Mouse (Mus musculus): Measurements from ENCODE around the gene Crocc. TPM values are rescaled to one million over a fixed set of nuclear protein-coding genes. Genes with fewer than 3 reads are reported as not detected.
A peak's percentile ranks its signal among the peaks of the same experiment; 100 is the strongest.

Gene Crocc
- polyA plus RNA-seq, 1 experiment from 2014 or later = 8.0 TPM

GRCm38 (mm10) chr4:141014856-141015255 is 45.5 kb downstream of the Crocc start:
- WGBS = 95% methylated on average over 11 of the region's 11 CpGs
- H3K4me2 ChIP-seq (replicated peaks) = no peak overlapping the region
- H3K27ac ChIP-seq = peak overlapping the region; percentile 48; the same call in 1 of the 2 replicates
- H3K9ac ChIP-seq = no peak overlapping the region
- H3K36me3 ChIP-seq = peaks cover 66% of the 10 kb centered on the region
- H3K9me3 ChIP-seq = no peaks in the 10 kb centered on the region
- H3K27me3 ChIP-seq = no peaks in the 10 kb centered on the region
- peaks cover 82% of the 10 kb centered on the region for H3K4me1 ChIP-seq
- H3K4me3 ChIP-seq = no peak overlapping the region
- ATAC-seq (ENCODE audit: low FRiP score, low read depth) = no peak

- Histone ChIP-seq H3K4me3 (no peak overlapping the region), H3K9ac (no peak overlapping the region), H3K36me3 (peaks cover 64% of the 10 kb centered on the region), H3K9me3 (no peaks in the 10 kb centered on the region), H3K4me1 (peaks cover 78% of the 10 kb centered on the region), H3K4me2 (replicated peaks) (no peak overlapping the region), H3K27me3 (no peaks in the 10 kb centered on the region), H3K27ac (no peak overlapping the region)
- no peak for ATAC-seq (ENCODE audit: low FRiP score, low read depth)
- WGBS = 69% methylated on average over 8 of the region's 8 CpGs
Measured at GRCm38 (mm10) chr4:141014114-141014513, 46.2 kb downstream of the Crocc start.

- H3K4me3 ChIP-seq = peak overlapping the region; percentile 82
- H3K27ac ChIP-seq = peak overlapping the region; percentile 93
- H3K9me3 ChIP-seq = no peaks in the 10 kb centered on the region
- no peak for ATAC-seq (ENCODE audit: low FRiP score, low read depth)
- peak overlapping the region; percentile 88 for H3K9ac ChIP-seq
- H3K4me1 ChIP-seq = peaks cover 64% of the 10 kb centered on the region
- H3K27me3 ChIP-seq = no peaks in the 10 kb centered on the region
- WGBS = 70% methylated on average over 10 of the region's 10 CpGs
- peak overlapping the region; percentile 92 for H3K4me2 ChIP-seq (replicated peaks)
- peaks cover 62% of the 10 kb centered on the region for H3K36me3 ChIP-seq
Measured at GRCm38 (mm10) chr4:141012558-141012957, 47.8 kb downstream of the Crocc start.

- peak overlapping the region; percentile 92 for H3K4me2 ChIP-seq (replicated peaks)
- H3K9me3 ChIP-seq = no peaks in the 10 kb centered on the region
- H3K9ac ChIP-seq = peak overlapping the region; percentile 88
- no peaks in the 10 kb centered on the region for H3K27me3 ChIP-seq
- peak overlapping the region; percentile 93 for H3K27ac ChIP-seq
- H3K4me3 ChIP-seq = peak overlapping the region; percentile 82
- 21% methylated on average over 14 of the region's 14 CpGs for WGBS
- peak; percentile 3; the same call in 1 of the 2 replicates for ATAC-seq (ENCODE audit: low FRiP score, low read depth)
- H3K4me1 ChIP-seq = peaks cover 56% of the 10 kb centered on the region
- peaks cover 59% of the 10 kb centered on the region for H3K36me3 ChIP-seq
Measured at GRCm38 (mm10) chr4:141011556-141012328, 48.6 kb downstream of the Crocc start.

- peak overlapping the region; percentile 88 for H3K9ac ChIP-seq
- peak overlapping the region; percentile 93 for H3K27ac ChIP-seq
- H3K4me2 ChIP-seq (replicated peaks) = peak overlapping the region; percentile 92
- H3K36me3 ChIP-seq = peaks cover 59% of the 10 kb centered on the region
- H3K27me3 ChIP-seq = no peaks in the 10 kb centered on the region
- H3K4me1 ChIP-seq = peaks cover 50% of the 10 kb centered on the region
- H3K4me3 ChIP-seq = peak overlapping the region; percentile 82
- peak; percentile 64 for ATAC-seq (ENCODE audit: low FRiP score, low read depth)
- H3K9me3 ChIP-seq = no peaks in the 10 kb centered on the region
- WGBS = under 1% methylated on average over 17 of the region's 17 CpGs
Measured at GRCm38 (mm10) chr4:141010941-141011429, 49.4 kb downstream of the Crocc start.

GRCm38 (mm10) chr4:141010526-141010925 is 49.8 kb downstream of the Crocc start:
- Histone ChIP-seq H3K9ac (peak overlapping the region; percentile 88), H3K4me1 (peaks cover 46% of the 10 kb centered on the region), H3K9me3 (no peaks in the 10 kb centered on the region), H3K36me3 (peaks cover 59% of the 10 kb centered on the region), H3K27ac (peak overlapping the region; percentile 93), H3K27me3 (no peaks in the 10 kb centered on the region), H3K4me3 (peak overlapping the region; percentile 82), H3K4me2 (replicated peaks) (peak overlapping the region; percentile 92)
- WGBS = under 1% methylated on average over 26 of the region's 26 CpGs
- peak; percentile 87 for ATAC-seq (ENCODE audit: low FRiP score, low read depth)

- Histone ChIP-seq H3K36me3 (peaks cover 59% of the 10 kb centered on the region), H3K9me3 (no peaks in the 10 kb centered on the region), H3K4me3 (peak within 1 kb of the TSS; percentile 82), H3K4me2 (replicated peaks) (peak within 1 kb of the TSS; percentile 92), H3K9ac (peak within 1 kb of the TSS; percentile 88), H3K4me1 (peaks cover 44% of the 10 kb centered on the region), H3K27ac (peak within 1 kb of the TSS; percentile 93), H3K27me3 (no peaks in the 10 kb centered on the region)
- 12% methylated on average over 7 of the region's 7 CpGs for WGBS
- no peak for ATAC-seq (ENCODE audit: low FRiP score, low read depth)
Measured at GRCm38 (mm10) chr4:141010118-141010517, 50.2 kb downstream of the Crocc start, which contains the start of gene Mfap2. TSS of gene Mfap2 (plus strand) at chr4:141010418.

GRCm38 (mm10) chr4:141008028-141008427 is 52.3 kb downstream of the Crocc start:
- Histone ChIP-seq H3K4me2 (replicated peaks) (no peak overlapping the region), H3K36me3 (peaks cover 59% of the 10 kb centered on the region), H3K4me3 (no peak overlapping the region), H3K4me1 (peaks cover 26% of the 10 kb centered on the region), H3K9me3 (no peaks in the 10 kb centered on the region), H3K27ac (no peak overlapping the region), H3K27me3 (no peaks in the 10 kb centered on the region), H3K9ac (no peak overlapping the region)
- WGBS = 88% methylated on average over 8 of the region's 8 CpGs
- ATAC-seq (ENCODE audit: low FRiP score, low read depth) = no peak

- no peaks in the 10 kb centered on the region for H3K9me3 ChIP-seq
- 89% methylated on average over 13 of the region's 13 CpGs for WGBS
- no peak for ATAC-seq (ENCODE audit: low FRiP score, low read depth)
- H3K36me3 ChIP-seq = peaks cover 73% of the 10 kb centered on the region
- no peak overlapping the region for H3K4me3 ChIP-seq
- peaks cover 8% of the 10 kb centered on the region; the same call in 1 of the 2 replicates for H3K4me1 ChIP-seq
- H3K9ac ChIP-seq = no peak overlapping the region
- H3K27ac ChIP-seq = no peak overlapping the region
- H3K27me3 ChIP-seq = no peaks in the 10 kb centered on the region
- H3K4me2 ChIP-seq (replicated peaks) = no peak overlapping the region
Measured at GRCm38 (mm10) chr4:141005983-141006382, 54.4 kb downstream of the Crocc start.

- WGBS = 95% methylated on average over 9 of the region's 9 CpGs
- no peak for ATAC-seq (ENCODE audit: low FRiP score, low read depth)
- H3K27me3 ChIP-seq = no peaks in the 10 kb centered on the region
Measured at GRCm38 (mm10) chr4:140996812-140997211, 63.5 kb downstream of the Crocc start.

GRCm38 (mm10) chr4:140995811-140996210 is 64.5 kb downstream of the Crocc start:
- H3K9me3 ChIP-seq = no peaks in the 10 kb centered on the region
- no peaks in the 10 kb centered on the region for H3K27me3 ChIP-seq
- H3K27ac ChIP-seq = no peak overlapping the region
- H3K4me3 ChIP-seq = no peak overlapping the region
- no peak for ATAC-seq (ENCODE audit: low FRiP score, low read depth)
- H3K9ac ChIP-seq = no peak overlapping the region
- H3K4me1 ChIP-seq = no peaks in the 10 kb centered on the region
- no peak overlapping the region for H3K4me2 ChIP-seq (replicated peaks)
- WGBS = 85% methylated on average over 8 of the region's 8 CpGs
- peaks cover 91% of the 10 kb centered on the region for H3K36me3 ChIP-seq

More at GRCm38 (mm10) chr4:140996812-140997211, 63.5 kb downstream of the Crocc start:
- Histone ChIP-seq H3K9me3 (no peaks in the 10 kb centered on the region), H3K9ac (no peak overlapping the region), H3K4me3 (no peak overlapping the region), H3K4me2 (replicated peaks) (no peak overlapping the region), H3K27ac (no peak overlapping the region), H3K4me1 (no peaks in the 10 kb centered on the region), H3K36me3 (peaks cover 98% of the 10 kb centered on the region)

GRCm38 (mm10) chr4:140993846-140994245 is 66.5 kb downstream of the Crocc start:
- 90% methylated on average over 8 of the region's 8 CpGs for WGBS
- no peak overlapping the region for H3K4me3 ChIP-seq
- no peaks in the 10 kb centered on the region for H3K27me3 ChIP-seq
- H3K9ac ChIP-seq = no peak overlapping the region
- peaks cover 76% of the 10 kb centered on the region for H3K36me3 ChIP-seq
- no peak for ATAC-seq (ENCODE audit: low FRiP score, low read depth)
- H3K4me2 ChIP-seq (replicated peaks) = no peak overlapping the region
- H3K9me3 ChIP-seq = no peaks in the 10 kb centered on the region
- H3K4me1 ChIP-seq = peaks cover 2% of the 10 kb centered on the region
- H3K27ac ChIP-seq = no peak overlapping the region

Measured in limb, embryonic 13.5 days (tissue).